Mouse (Mus musculus) limb, embryonic 12.5 days (tissue): ENCODE measurements around the gene Atf1. TPM values are rescaled to one million over a fixed set of nuclear protein-coding genes. Genes with fewer than 3 reads are reported as not detected.
"Not testable (repeated sequence)": the region's sequence is repeated elsewhere in the genome, so short reads cannot be mapped to it uniquely, and the experiment has no call there.

Experiments used
- ATAC-seq: fragments of 200-750 bp; cut with Nextera tagmentation; 2 replicates; pipeline ENCODE4 v1.8.0; 2017; ENCODE audit warnings: low read depth, moderate TSS enrichment; ENCODE audit not compliant: insufficient number of reproducible peaks, insufficient read depth, low FRiP score, low TSS enrichment
- H3K27ac ChIP-seq: fragments of 300-500 bp; sonication (generic); 2 replicates; pipeline ENCODE4 v1.5.1; 2016; ENCODE audit warnings: mild to moderate bottlenecking, moderate library complexity
- H3K27me3 ChIP-seq: fragments of 300-500 bp; sonication (generic); 2 replicates; pipeline ENCODE4 v1.6.1; 2016; ENCODE audit warnings: mild to moderate bottlenecking, moderate library complexity
- H3K36me3 ChIP-seq: fragments of 300-500 bp; sonication (generic); 2 replicates; pipeline ENCODE4 v1.6.1; 2016; ENCODE audit warnings: mild to moderate bottlenecking, moderate library complexity
- H3K4me1 ChIP-seq: fragments of 300-500 bp; sonication (generic); replicated peaks from 2 replicates; pipeline ENCODE4 v1.6.1; 2016
- H3K4me2 ChIP-seq: fragments of 300-500 bp; sonication (generic); 2 replicates; pipeline ENCODE4 v1.6.1; 2016; ENCODE audit warnings: mild to moderate bottlenecking, moderate library complexity
- H3K4me3 ChIP-seq: fragments of 300-500 bp; sonication (generic); replicated peaks from 2 replicates; pipeline ENCODE4 v1.5.1; 2016; ENCODE audit warnings: mild to moderate bottlenecking
- H3K9ac ChIP-seq: fragments of 300-500 bp; sonication (generic); replicated peaks from 2 replicates; pipeline ENCODE4 v1.6.1; 2016; ENCODE audit warnings: mild to moderate bottlenecking, moderate library complexity
- H3K9me3 ChIP-seq: fragments of 300-500 bp; sonication (generic); 2 replicates; pipeline ENCODE4 v1.6.1; 2016; ENCODE audit warnings: mild to moderate bottlenecking, moderate library complexity
- WGBS: fragments of 180-500 bp; shearing (Covaris S2); methylation state at CpG from one replicate; pipeline ENCODE4 v1.1.7; 2016; 5-methylcytosine and 5-hydroxymethylcytosine counted together
- polyA plus RNA-seq: library from polyadenylated mRNA; unstranded; fragments of >200 nt; fragmentation: Nextera tagmentation; extraction: Ambion mirVana; gene quantifications from 2 replicates; pipeline ENCODE4 v1.2.1, GENCODE M21; 2016

The Atf1 gene
- polyA plus RNA-seq, 1 experiment from 2014 or later = 53.0 TPM

- no peak for ATAC-seq
- H3K9me3 ChIP-seq = no peaks in the 10 kb centered on the region
- 80% methylated on average over 4 of the region's 5 CpGs for WGBS
- no peak overlapping the region for H3K9ac ChIP-seq
- no peak overlapping the region for H3K4me3 ChIP-seq
- no peak overlapping the region for H3K27ac ChIP-seq
- peaks cover 14% of the 10 kb centered on the region; the same call in 1 of the 2 replicates for H3K27me3 ChIP-seq
- H3K4me2 ChIP-seq = no peak overlapping the region
- no peaks in the 10 kb centered on the region for H3K4me1 ChIP-seq
- H3K36me3 ChIP-seq = peaks cover 6% of the 10 kb centered on the region; the same call in 1 of the 2 replicates
Observed at GRCm38 (mm10) chr15:100265586-100266325, 38.1 kb downstream of the Atf1 start.

- H3K9ac ChIP-seq = no peak overlapping the region
- no peak overlapping the region for H3K4me3 ChIP-seq
- no peaks in the 10 kb centered on the region for H3K4me1 ChIP-seq
- ATAC-seq = no peak
- peaks cover 14% of the 10 kb centered on the region; the same call in 1 of the 2 replicates for H3K27me3 ChIP-seq
- no peak overlapping the region for H3K4me2 ChIP-seq
- WGBS = 68% methylated on average over 2 of the region's 2 CpGs
- no peaks in the 10 kb centered on the region for H3K36me3 ChIP-seq
- H3K9me3 ChIP-seq = peaks cover 6% of the 10 kb centered on the region; the same call in 1 of the 2 replicates
- no peak overlapping the region for H3K27ac ChIP-seq
Observed at GRCm38 (mm10) chr15:100268916-100269315, 41.3 kb downstream of the Atf1 start.

GRCm38 (mm10) chr15:100269776-100270175 lies 42.2 kb downstream of the Atf1 start:
- WGBS = 28% methylated on average over 9 of the region's 9 CpGs
- H3K9me3 ChIP-seq = peaks cover 6% of the 10 kb centered on the region; the same call in 1 of the 2 replicates

GRCm38 (mm10) chr15:100270609-100271008 lies 43.0 kb downstream of the Atf1 start:
- not testable (repeated sequence) for H3K4me3 ChIP-seq, H3K4me1 ChIP-seq, H3K27ac ChIP-seq, ATAC-seq, H3K36me3 ChIP-seq, H3K9ac ChIP-seq, H3K4me2 ChIP-seq, H3K9me3 ChIP-seq
- 37% methylated on average over 7 of the region's 7 CpGs for WGBS
- peaks cover 14% of the 10 kb centered on the region; the same call in 1 of the 2 replicates for H3K27me3 ChIP-seq

More at GRCm38 (mm10) chr15:100269776-100270175, 42.2 kb downstream of the Atf1 start:
- H3K27me3 ChIP-seq = peaks cover 14% of the 10 kb centered on the region; the same call in 1 of the 2 replicates
- H3K9ac ChIP-seq = no peak overlapping the region
- no peak for ATAC-seq
- no peak overlapping the region for H3K27ac ChIP-seq
- no peaks in the 10 kb centered on the region for H3K36me3 ChIP-seq
- H3K4me1 ChIP-seq = no peaks in the 10 kb centered on the region
- H3K4me2 ChIP-seq = no peak overlapping the region
- no peak overlapping the region for H3K4me3 ChIP-seq

GRCm38 (mm10) chr15:100271411-100271810 lies 43.8 kb downstream of the Atf1 start:
- Histone ChIP-seq H3K4me1 (no peaks in the 10 kb centered on the region), H3K27me3 (peaks cover 14% of the 10 kb centered on the region; the same call in 1 of the 2 replicates), H3K4me2 (no peak overlapping the region), H3K4me3 (no peak overlapping the region), H3K36me3 (no peaks in the 10 kb centered on the region), H3K9me3 (peaks cover 6% of the 10 kb centered on the region; the same call in 1 of the 2 replicates), H3K27ac (no peak overlapping the region), H3K9ac (no peak overlapping the region)
- no peak for ATAC-seq
- 62% methylated on average over 14 of the region's 14 CpGs for WGBS

GRCm38 (mm10) chr15:100273791-100274308 lies 46.2 kb downstream of the Atf1 start:
- H3K27me3 ChIP-seq = peaks cover 14% of the 10 kb centered on the region; the same call in 1 of the 2 replicates
- not testable (repeated sequence) for H3K9ac ChIP-seq, H3K4me1 ChIP-seq, H3K36me3 ChIP-seq, ATAC-seq, H3K9me3 ChIP-seq, H3K27ac ChIP-seq, H3K4me2 ChIP-seq, H3K4me3 ChIP-seq
- 85% methylated on average over 4 of the region's 4 CpGs for WGBS

GRCm38 (mm10) chr15:100274790-100275559 lies 47.4 kb downstream of the Atf1 start:
- H3K27me3 ChIP-seq = peaks cover 3% of the 10 kb centered on the region; the same call in 1 of the 2 replicates
- H3K9me3 ChIP-seq = peaks cover 6% of the 10 kb centered on the region; the same call in 1 of the 2 replicates
- 89% methylated on average over 7 of the region's 7 CpGs for WGBS
- H3K27ac ChIP-seq = no peak overlapping the region
- H3K9ac ChIP-seq = no peak overlapping the region
- H3K4me3 ChIP-seq = no peak overlapping the region
- H3K4me1 ChIP-seq = no peaks in the 10 kb centered on the region
- ATAC-seq = no peak
- H3K36me3 ChIP-seq = no peaks in the 10 kb centered on the region
- H3K4me2 ChIP-seq = no peak overlapping the region

- Histone ChIP-seq H3K27ac (no peak overlapping the region), H3K4me2 (no peak overlapping the region), H3K4me3 (no peak overlapping the region), H3K9ac (no peak overlapping the region), H3K36me3 (no peaks in the 10 kb centered on the region), H3K27me3 (no peaks in the 10 kb centered on the region), H3K4me1 (no peaks in the 10 kb centered on the region), H3K9me3 (peaks cover 4% of the 10 kb centered on the region; the same call in 1 of the 2 replicates)
- WGBS = 94% methylated on average over 4 of the region's 4 CpGs
- ATAC-seq = no peak
Observed at GRCm38 (mm10) chr15:100276403-100276802, 48.8 kb downstream of the Atf1 start.

- 80% methylated on average over 3 of the region's 3 CpGs for WGBS
Observed at GRCm38 (mm10) chr15:100277586-100277985, 50.0 kb downstream of the Atf1 start.

GRCm38 (mm10) chr15:100280626-100281025 lies 53.0 kb downstream of the Atf1 start, which contains the start of gene Tmprss12:
TSS of gene Tmprss12 (plus strand) at chr15:100280837.
- Histone ChIP-seq H3K27ac (no peak within 1 kb of the TSS), H3K4me1 (no peaks in the 10 kb centered on the region), H3K9ac (no peak within 1 kb of the TSS), H3K4me3 (no peak within 1 kb of the TSS), H3K27me3 (no peaks in the 10 kb centered on the region), H3K36me3 (no peaks in the 10 kb centered on the region), H3K9me3 (no peaks in the 10 kb centered on the region), H3K4me2 (no peak within 1 kb of the TSS)
- no peak for ATAC-seq
- 97% methylated on average over 20 of the region's 20 CpGs for WGBS

More at GRCm38 (mm10) chr15:100277586-100277985, 50.0 kb downstream of the Atf1 start:
- peaks cover 3% of the 10 kb centered on the region; the same call in 1 of the 2 replicates for H3K9me3 ChIP-seq
- ATAC-seq = no peak
- H3K27me3 ChIP-seq = no peaks in the 10 kb centered on the region
- no peaks in the 10 kb centered on the region for H3K4me1 ChIP-seq
- H3K36me3 ChIP-seq = no peaks in the 10 kb centered on the region
- no peak overlapping the region for H3K27ac ChIP-seq
- H3K4me3 ChIP-seq = no peak overlapping the region
- H3K9ac ChIP-seq = no peak overlapping the region
- no peak overlapping the region for H3K4me2 ChIP-seq

GRCm38 (mm10) chr15:100288980-100289379 lies 61.4 kb downstream of the Atf1 start:
- no peak for ATAC-seq
- no peak overlapping the region for H3K4me3 ChIP-seq
- no peak overlapping the region for H3K9ac ChIP-seq
- 81% methylated on average over 6 of the region's 6 CpGs for WGBS
- H3K27me3 ChIP-seq = no peaks in the 10 kb centered on the region
- no peak overlapping the region for H3K4me2 ChIP-seq
- H3K27ac ChIP-seq = no peak overlapping the region
- H3K4me1 ChIP-seq = no peaks in the 10 kb centered on the region
- 0 out of 2 replicates have a peak, but pooled peaks cover 5% of the 10 kb centered on the region for H3K9me3 ChIP-seq
- H3K36me3 ChIP-seq = no peaks in the 10 kb centered on the region
